Mouse (Mus musculus) midbrain, embryonic 14.5 days (tissue): ENCODE results near the gene Cyp46a1. TPM values are rescaled to one million over a fixed set of nuclear protein-coding genes. Genes with fewer than 3 reads are reported as not detected.

ENCODE experiments used
- ATAC-seq: fragments of 200-750 bp; cut with Nextera tagmentation; 2 replicates; pipeline ENCODE4 v1.8.0; 2017; ENCODE audit warnings: moderate number of reproducible peaks, moderate library complexity; ENCODE audit not compliant: low FRiP score, low TSS enrichment
- DNase-seq: peaks from one replicate; pipeline ENCODE4 v3.0.0-alpha.2; 2015
- H3K27ac ChIP-seq: fragments of 300-500 bp; sonication (generic); replicated peaks from 2 replicates; pipeline ENCODE4 v1.5.1; 2014; ENCODE audit warnings: mild to moderate bottlenecking, low read depth, low read length, moderate library complexity
- H3K27me3 ChIP-seq: fragments of 300-500 bp; sonication (generic); 2 replicates; pipeline ENCODE4 v1.6.1; 2014; ENCODE audit warnings: low read length, control low read depth, mixed read lengths; ENCODE audit not compliant: control insufficient read depth, insufficient read depth
- H3K36me3 ChIP-seq: fragments of 300-500 bp; sonication (generic); 2 replicates; pipeline ENCODE4 v1.6.1; 2014; ENCODE audit warnings: low read length, control low read depth; ENCODE audit not compliant: control insufficient read depth, insufficient read depth
- H3K4me1 ChIP-seq: fragments of 300-500 bp; sonication (generic); 2 replicates; pipeline ENCODE4 v1.6.1; 2014; ENCODE audit warnings: mild to moderate bottlenecking, antibody characterized with exemption, low read length, control low read depth; ENCODE audit not compliant: control insufficient read depth, insufficient read depth
- H3K4me2 ChIP-seq: fragments of 300-500 bp; sonication (generic); 2 replicates; pipeline ENCODE4 v1.6.1; 2014; ENCODE audit warnings: mild to moderate bottlenecking, low read length, moderate library complexity
- H3K4me3 ChIP-seq: fragments of 300-500 bp; sonication (generic); replicated peaks from 2 replicates; pipeline ENCODE4 v1.5.1; 2014; ENCODE audit warnings: low read depth, low read length
- H3K9ac ChIP-seq: fragments of 300-500 bp; sonication (generic); replicated peaks from 2 replicates; pipeline ENCODE4 v1.6.1; 2014; ENCODE audit warnings: mild to moderate bottlenecking, low read length, moderate library complexity
- H3K9me3 ChIP-seq: fragments of 300-500 bp; sonication (generic); 2 replicates; pipeline ENCODE4 v1.6.1; 2016; ENCODE audit warnings: low read length, control low read depth, mixed read lengths; ENCODE audit not compliant: control insufficient read depth
- WGBS: fragments of 180-500 bp; shearing (Covaris S2); extraction: QIAGEN DNeasy Blood & Tissue Kit; methylation state at CpG from one replicate; pipeline ENCODE4 v1.1.7; 2014; 5-methylcytosine and 5-hydroxymethylcytosine counted together
- polyA plus RNA-seq: library from polyadenylated mRNA; unstranded; fragments of >200 nt; fragmentation: Nextera tagmentation; extraction: Ambion mirVana; gene quantifications from 2 replicates; pipeline ENCODE4 v1.2.1, GENCODE M21; 2014

Gene Cyp46a1
- polyA plus RNA-seq = 12.4 and 14.3 TPM in 2 replicates

GRCm38 (mm10) chr12:108333895-108334445, at the start of gene Cyp46a1:
TSS of gene Cyp46a1 (plus strand) at chr12:108334381.
- H3K27me3 ChIP-seq = peaks cover 7% of the 10 kb centered on the region
- peak; percentile 93 for ATAC-seq
- DNase-seq = peak; percentile 99
- H3K4me2 ChIP-seq = peak within 1 kb of the TSS; percentile 98
- H3K9me3 ChIP-seq = no peaks in the 10 kb centered on the region
- H3K36me3 ChIP-seq = no peaks in the 10 kb centered on the region
- peak within 1 kb of the TSS; percentile 64 for H3K4me3 ChIP-seq
- H3K9ac ChIP-seq = peak within 1 kb of the TSS; percentile 67
- H3K4me1 ChIP-seq = peaks cover 11% of the 10 kb centered on the region
- H3K27ac ChIP-seq = peak within 1 kb of the TSS; percentile 63
- under 1% methylated on average over 54 of the region's 56 CpGs for WGBS

GRCm38 (mm10) chr12:108284455-108285224, 49.5 kb upstream of the Cyp46a1 start:
- H3K4me2 ChIP-seq = peak overlapping the region; percentile 35
- H3K4me1 ChIP-seq = peaks cover 17% of the 10 kb centered on the region
- H3K9me3 ChIP-seq = no peaks in the 10 kb centered on the region
- no peak overlapping the region for H3K4me3 ChIP-seq
- no peaks in the 10 kb centered on the region for H3K36me3 ChIP-seq
- ATAC-seq = peak; percentile 73; the same call in 1 of the 2 replicates
- H3K9ac ChIP-seq = peak overlapping the region; percentile 7; the same call in 1 of the 2 replicates
- DNase-seq = peak; percentile 75
- peak overlapping the region; percentile 79 for H3K27ac ChIP-seq
- H3K27me3 ChIP-seq = no peaks in the 10 kb centered on the region
- 24% methylated on average over 14 of the region's 14 CpGs for WGBS

- Histone ChIP-seq H3K27ac (peak overlapping the region; percentile 79), H3K4me1 (peaks cover 17% of the 10 kb centered on the region), H3K27me3 (no peaks in the 10 kb centered on the region), H3K4me2 (peak overlapping the region; percentile 35), H3K36me3 (no peaks in the 10 kb centered on the region), H3K9me3 (no peaks in the 10 kb centered on the region), H3K9ac (0 out of 2 replicates have a peak overlapping the region, but pooled peaks have one; percentile 7), H3K4me3 (0 out of 2 replicates have a peak overlapping the region, but pooled peaks have one; percentile 13)
- 21% methylated on average over 11 of the region's 11 CpGs for WGBS
- ATAC-seq = peak; percentile 44; the same call in 1 of the 2 replicates
- DNase-seq = no peak
Observed at GRCm38 (mm10) chr12:108285225-108286011, 48.8 kb upstream of the Cyp46a1 start.

- Histone ChIP-seq H3K4me3 (no peak overlapping the region), H3K36me3 (no peaks in the 10 kb centered on the region), H3K9me3 (no peaks in the 10 kb centered on the region), H3K4me1 (peaks cover 17% of the 10 kb centered on the region), H3K27ac (peak overlapping the region; percentile 79), H3K4me2 (no peak overlapping the region), H3K9ac (no peak overlapping the region), H3K27me3 (no peaks in the 10 kb centered on the region)
- no peak for ATAC-seq
- DNase-seq = no peak
- 81% methylated on average over 4 of the region's 4 CpGs for WGBS
Observed at GRCm38 (mm10) chr12:108286381-108286780, 47.8 kb upstream of the Cyp46a1 start.

- H3K27me3 ChIP-seq = no peaks in the 10 kb centered on the region
- H3K4me2 ChIP-seq = no peak overlapping the region
- no peaks in the 10 kb centered on the region for H3K9me3 ChIP-seq
- DNase-seq = no peak
- H3K4me1 ChIP-seq = peaks cover 17% of the 10 kb centered on the region
- H3K36me3 ChIP-seq = no peaks in the 10 kb centered on the region
- no peak for ATAC-seq
- WGBS = 95% methylated on average over 8 of the region's 8 CpGs
- H3K27ac ChIP-seq = no peak overlapping the region
- no peak overlapping the region for H3K9ac ChIP-seq
- no peak overlapping the region for H3K4me3 ChIP-seq
Observed at GRCm38 (mm10) chr12:108287011-108287410, 47.2 kb upstream of the Cyp46a1 start.

- 83% methylated on average over 19 of the region's 19 CpGs for WGBS
- no peaks in the 10 kb centered on the region for H3K36me3 ChIP-seq
- H3K27me3 ChIP-seq = no peaks in the 10 kb centered on the region
- no peak overlapping the region for H3K4me2 ChIP-seq
- no peak overlapping the region for H3K27ac ChIP-seq
- peaks cover 24% of the 10 kb centered on the region for H3K4me1 ChIP-seq
- no peak overlapping the region for H3K9ac ChIP-seq
- H3K9me3 ChIP-seq = no peaks in the 10 kb centered on the region
- no peak for DNase-seq
- ATAC-seq = no peak
- no peak overlapping the region for H3K4me3 ChIP-seq
Observed at GRCm38 (mm10) chr12:108288127-108288880, 45.9 kb upstream of the Cyp46a1 start.

GRCm38 (mm10) chr12:108292419-108292818, 41.8 kb upstream of the Cyp46a1 start:
- no peaks in the 10 kb centered on the region for H3K9me3 ChIP-seq
- H3K27me3 ChIP-seq = no peaks in the 10 kb centered on the region
- H3K4me2 ChIP-seq = peak overlapping the region; percentile 48
- H3K4me3 ChIP-seq = no peak overlapping the region
- DNase-seq (peak; percentile 76), ATAC-seq (peak; percentile 88)
- no peak overlapping the region for H3K9ac ChIP-seq
- H3K27ac ChIP-seq = no peak overlapping the region
- H3K36me3 ChIP-seq = no peaks in the 10 kb centered on the region
- 9% methylated on average over 9 of the region's 9 CpGs for WGBS
- H3K4me1 ChIP-seq = peaks cover 7% of the 10 kb centered on the region

- Histone ChIP-seq H3K27me3 (no peaks in the 10 kb centered on the region), H3K4me3 (no peak overlapping the region), H3K4me2 (peak overlapping the region; percentile 48), H3K4me1 (peaks cover 7% of the 10 kb centered on the region), H3K27ac (peak overlapping the region; percentile 45; the same call in 1 of the 2 replicates), H3K9me3 (no peaks in the 10 kb centered on the region), H3K36me3 (no peaks in the 10 kb centered on the region), H3K9ac (no peak overlapping the region)
- DNase-seq (peak; percentile 89), ATAC-seq (peak; percentile 48; the same call in 1 of the 2 replicates)
- WGBS = 3% methylated on average over 8 of the region's 8 CpGs
Observed at GRCm38 (mm10) chr12:108292957-108293356, 41.2 kb upstream of the Cyp46a1 start.
